Mouse (Mus musculus): ENCODE measurements around the gene Arrdc2. TPM values are rescaled to one million over a fixed set of nuclear protein-coding genes. Genes with fewer than 3 reads are reported as not detected.

The Arrdc2 gene
- polyA plus RNA-seq (2012; rRNA removed), result 26.1 and 49.9 TPM in 2 replicates

DNA sequence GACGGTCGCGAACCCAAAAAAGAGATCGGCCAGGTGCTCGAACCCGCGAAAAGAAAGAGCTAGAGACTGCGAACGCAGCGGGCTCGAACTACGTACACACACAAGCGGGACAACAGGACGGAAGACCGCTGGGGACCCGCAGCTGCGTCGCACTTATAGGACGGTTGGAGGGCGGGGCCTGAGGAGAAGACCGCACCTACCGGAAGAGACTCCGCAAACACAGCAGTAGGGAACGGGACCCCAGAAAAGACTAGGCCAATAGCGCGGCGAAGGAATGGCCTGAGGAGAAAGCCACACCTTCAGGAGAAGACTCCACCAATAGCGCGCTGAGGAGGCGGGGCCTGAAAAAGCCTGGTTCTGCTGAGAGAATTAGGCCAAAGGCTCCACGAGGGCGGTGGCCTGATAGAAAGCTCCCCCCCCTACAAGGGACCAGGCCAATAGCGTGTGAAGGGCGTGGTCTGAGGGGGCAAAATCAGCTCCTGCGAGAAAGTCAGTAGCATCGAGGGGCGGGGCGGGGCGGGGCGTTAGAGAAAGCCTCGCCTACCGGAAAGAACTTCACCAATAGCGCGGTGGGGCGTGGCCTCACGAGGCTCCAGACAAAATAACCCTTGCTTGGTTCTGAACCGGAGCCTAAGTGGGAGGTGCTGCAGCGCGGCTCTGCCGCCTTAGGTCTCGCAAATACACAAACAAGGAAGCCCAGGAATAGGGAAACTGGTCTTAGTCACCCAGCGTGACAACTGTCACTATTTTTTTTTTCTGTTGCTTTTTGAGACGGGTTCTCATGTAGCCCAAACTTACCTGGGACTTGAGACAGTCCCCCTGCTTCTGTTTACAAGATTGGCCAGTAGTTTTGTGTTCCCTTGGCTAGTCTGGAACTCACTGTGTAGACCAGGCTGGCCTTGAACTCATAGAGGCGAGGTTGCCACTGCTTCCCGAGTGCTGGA is at the start of gene Arrdc2:
Arrdc2 (minus strand) TSS at position 313 of the 944 bp plus-strand sequence.
- TF ChIP-seq CTCF (IDR thresholded peaks at IDR 0.05; ENCODE audit: extremely low read depth, insufficient read length, insufficient replicate concordance, low read depth, low read length), result no peak
- TF ChIP-seq POLR2A (IDR thresholded peaks at IDR 0.05; ENCODE audit: low read depth, low read length), result peak; percentile 99
- WGBS, result 1% methylated on average over 55 of the region's 55 CpGs
- H3K27ac ChIP-seq (ENCODE audit: insufficient read depth, low read depth, low read length), result peak within 1 kb of the TSS; percentile 93

DNA sequence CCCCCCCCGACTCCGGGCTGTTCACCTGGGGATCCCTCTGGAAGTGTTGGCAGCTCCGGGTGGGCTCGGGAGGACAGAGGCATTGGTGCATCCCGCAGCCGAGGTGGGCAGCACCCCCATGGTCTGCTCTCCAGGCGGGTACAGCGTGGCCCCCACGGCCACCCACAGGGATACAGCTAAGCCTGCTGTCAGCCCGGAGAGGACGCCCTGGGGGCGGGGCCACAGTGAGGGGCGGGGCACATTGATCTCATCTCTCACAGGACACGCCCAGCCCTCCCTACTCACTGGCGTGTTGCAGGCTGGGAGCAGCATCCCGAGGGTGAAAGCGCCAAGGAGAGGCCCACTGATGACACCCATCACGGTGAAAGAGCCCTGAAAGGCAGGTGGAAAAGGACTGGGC is 48.1 kb upstream of the Arrdc2 start:
- Histone ChIP-seq H3K36me3 (ENCODE audit: control insufficient read depth, insufficient read depth, low read length) (no peaks in the 10 kb centered on the region), H3K4me1 (ENCODE audit: control insufficient read depth, insufficient read depth, insufficient read length, low read length) (peaks cover 12% of the 10 kb centered on the region), H3K4me3 (ENCODE audit: low read depth, low read length) (no peak overlapping the region), H3K27ac (ENCODE audit: insufficient read depth, low read depth, low read length) (no peak overlapping the region), H3K27me3 (ENCODE audit: control insufficient read depth, insufficient read depth, low read length) (peaks cover 10% of the 10 kb centered on the region)
- no peak for TF ChIP-seq POLR2A (IDR thresholded peaks at IDR 0.05; ENCODE audit: low read depth, low read length)
- no peak for TF ChIP-seq CTCF (IDR thresholded peaks at IDR 0.05; ENCODE audit: extremely low read depth, insufficient read length, insufficient replicate concordance, low read depth, low read length)
- WGBS, result 4% methylated on average over 18 of the region's 18 CpGs

More for the DNA sequence above, at the start of gene Arrdc2:
- Histone ChIP-seq H3K27me3 (ENCODE audit: control insufficient read depth, insufficient read depth, low read length) (no peaks in the 10 kb centered on the region), H3K4me1 (ENCODE audit: control insufficient read depth, insufficient read depth, insufficient read length, low read length) (peaks cover 11% of the 10 kb centered on the region), H3K4me3 (ENCODE audit: low read depth, low read length) (peak within 1 kb of the TSS; percentile 72), H3K36me3 (ENCODE audit: control insufficient read depth, insufficient read depth, low read length) (peaks cover 9% of the 10 kb centered on the region; the same call in 1 of the 2 replicates)

DNA sequence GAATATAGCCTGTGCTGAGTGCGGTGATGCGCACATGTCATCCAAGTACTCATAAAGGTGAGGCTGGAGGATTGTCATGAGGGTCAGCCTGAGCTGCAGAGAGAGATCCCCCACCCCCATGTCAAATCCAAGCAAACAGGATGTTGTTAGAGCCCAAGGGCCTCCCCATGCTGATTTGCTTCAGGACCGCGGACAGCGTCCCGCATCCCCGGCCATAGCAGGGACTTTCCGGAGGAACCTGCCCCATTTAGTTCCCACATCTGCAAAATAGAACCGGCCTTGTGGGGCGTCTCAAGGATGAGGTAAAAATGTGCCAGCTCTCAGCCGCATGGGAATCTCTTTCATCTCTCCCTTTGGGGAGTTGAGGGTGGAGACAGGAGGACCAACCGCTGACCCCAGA is 46.1 kb upstream of the Arrdc2 start:
- Histone ChIP-seq H3K36me3 (ENCODE audit: control insufficient read depth, insufficient read depth, low read length) (no peaks in the 10 kb centered on the region), H3K4me1 (ENCODE audit: control insufficient read depth, insufficient read depth, insufficient read length, low read length) (no peaks in the 10 kb centered on the region), H3K27ac (ENCODE audit: insufficient read depth, low read depth, low read length) (no peak overlapping the region), H3K27me3 (ENCODE audit: control insufficient read depth, insufficient read depth, low read length) (no peaks in the 10 kb centered on the region), H3K4me3 (ENCODE audit: low read depth, low read length) (no peak overlapping the region)
- whole genome bisulfite sequencing, result 20% methylated on average over 12 of the region's 12 CpGs
- TF ChIP-seq POLR2A (IDR thresholded peaks at IDR 0.05; ENCODE audit: low read depth, low read length), result no peak
- no peak for TF ChIP-seq CTCF (IDR thresholded peaks at IDR 0.05; ENCODE audit: extremely low read depth, insufficient read length, insufficient replicate concordance, low read depth, low read length)

DNA sequence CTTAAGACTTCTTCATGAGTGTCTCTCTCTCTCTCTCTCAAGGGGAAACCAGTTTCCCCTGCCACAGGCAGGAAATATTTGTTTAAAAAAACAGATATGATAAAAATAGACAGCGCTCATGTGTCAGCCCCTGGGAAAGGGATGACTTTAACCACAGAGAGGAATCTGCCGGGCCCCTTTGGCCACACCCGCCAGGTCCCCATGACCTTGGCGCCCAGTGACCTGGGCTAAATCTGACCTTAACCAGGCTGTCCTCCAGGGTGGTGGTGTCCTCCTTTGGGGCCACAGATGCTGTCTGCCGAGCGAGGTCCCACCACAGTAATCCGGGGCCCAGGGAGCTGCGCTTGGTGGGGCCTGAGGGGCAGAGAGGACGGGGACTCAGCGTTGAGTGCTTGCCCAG is 45.2 kb upstream of the Arrdc2 start:
- no peaks in the 10 kb centered on the region for H3K27me3 ChIP-seq (ENCODE audit: control insufficient read depth, insufficient read depth, low read length)
- TF ChIP-seq POLR2A (IDR thresholded peaks at IDR 0.05; ENCODE audit: low read depth, low read length) (no peak), CTCF (IDR thresholded peaks at IDR 0.05; ENCODE audit: extremely low read depth, insufficient read length, insufficient replicate concordance, low read depth, low read length) (no peak)
- no peak overlapping the region for H3K4me3 ChIP-seq (ENCODE audit: low read depth, low read length)
- H3K36me3 ChIP-seq (ENCODE audit: control insufficient read depth, insufficient read depth, low read length), result no peaks in the 10 kb centered on the region
- no peak overlapping the region for H3K27ac ChIP-seq (ENCODE audit: insufficient read depth, low read depth, low read length)
- WGBS, result 76% methylated on average over 10 of the region's 10 CpGs
- H3K4me1 ChIP-seq (ENCODE audit: control insufficient read depth, insufficient read depth, insufficient read length, low read length), result no peaks in the 10 kb centered on the region

DNA sequence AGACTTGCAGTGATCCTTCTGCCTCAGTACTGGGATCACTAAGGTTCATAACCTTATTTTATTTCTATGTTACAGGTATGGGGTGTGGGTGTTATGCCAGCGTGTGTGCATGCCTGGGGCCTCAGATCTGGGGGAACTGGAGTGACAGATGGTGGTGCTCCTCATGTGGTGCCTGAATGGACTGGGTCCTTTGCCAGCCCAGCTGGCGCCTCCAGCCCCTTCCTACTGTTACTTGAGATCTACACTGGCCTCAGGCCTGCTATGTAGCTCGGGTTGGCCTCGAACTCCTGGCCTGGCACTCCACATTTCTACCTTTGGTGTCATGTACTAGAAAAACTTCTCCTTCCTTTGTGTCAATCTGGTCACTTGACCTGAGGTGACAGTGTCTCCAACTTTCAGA is 44.7 kb upstream of the Arrdc2 start:
- no peaks in the 10 kb centered on the region for H3K4me1 ChIP-seq (ENCODE audit: control insufficient read depth, insufficient read depth, insufficient read length, low read length)
- H3K4me3 ChIP-seq (ENCODE audit: low read depth, low read length), result no peak overlapping the region
- H3K27me3 ChIP-seq (ENCODE audit: control insufficient read depth, insufficient read depth, low read length), result no peaks in the 10 kb centered on the region
- 79% methylated on average over 4 of the region's 4 CpGs for WGBS
- no peak overlapping the region for H3K27ac ChIP-seq (ENCODE audit: insufficient read depth, low read depth, low read length)
- H3K36me3 ChIP-seq (ENCODE audit: control insufficient read depth, insufficient read depth, low read length), result no peaks in the 10 kb centered on the region
- TF ChIP-seq CTCF (IDR thresholded peaks at IDR 0.05; ENCODE audit: extremely low read depth, insufficient read length, insufficient replicate concordance, low read depth, low read length), result no peak

DNA sequence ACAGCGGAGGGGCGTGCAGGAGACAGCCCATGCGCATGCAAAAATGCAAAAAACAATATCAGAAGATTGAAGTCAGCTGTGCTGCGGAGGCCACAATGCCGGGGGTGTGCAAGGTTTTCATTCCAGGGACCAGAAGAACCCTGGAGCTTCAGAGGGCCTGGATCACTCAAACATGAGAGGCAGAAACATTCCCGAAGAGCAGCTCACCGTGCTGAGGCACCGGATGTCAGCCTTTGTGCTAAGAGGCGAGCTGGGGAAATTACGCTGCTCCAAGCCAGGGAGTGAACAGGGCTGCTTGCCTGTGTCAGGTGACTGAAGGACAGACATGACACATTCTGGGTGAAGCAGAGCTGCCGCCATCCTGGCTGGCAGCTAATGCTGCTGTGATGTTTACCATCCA is 41.0 kb upstream of the Arrdc2 start:
- H3K4me1 ChIP-seq (ENCODE audit: control insufficient read depth, insufficient read depth, insufficient read length, low read length), result no peaks in the 10 kb centered on the region
- TF ChIP-seq POLR2A (IDR thresholded peaks at IDR 0.05; ENCODE audit: low read depth, low read length) (no peak), CTCF (IDR thresholded peaks at IDR 0.05; ENCODE audit: extremely low read depth, insufficient read length, insufficient replicate concordance, low read depth, low read length) (no peak)
- no peak overlapping the region for H3K27ac ChIP-seq (ENCODE audit: insufficient read depth, low read depth, low read length)
- no peaks in the 10 kb centered on the region for H3K27me3 ChIP-seq (ENCODE audit: control insufficient read depth, insufficient read depth, low read length)
- no peak overlapping the region for H3K4me3 ChIP-seq (ENCODE audit: low read depth, low read length)
- H3K36me3 ChIP-seq (ENCODE audit: control insufficient read depth, insufficient read depth, low read length), result no peaks in the 10 kb centered on the region
- 31% methylated on average over 11 of the region's 11 CpGs for WGBS

DNA sequence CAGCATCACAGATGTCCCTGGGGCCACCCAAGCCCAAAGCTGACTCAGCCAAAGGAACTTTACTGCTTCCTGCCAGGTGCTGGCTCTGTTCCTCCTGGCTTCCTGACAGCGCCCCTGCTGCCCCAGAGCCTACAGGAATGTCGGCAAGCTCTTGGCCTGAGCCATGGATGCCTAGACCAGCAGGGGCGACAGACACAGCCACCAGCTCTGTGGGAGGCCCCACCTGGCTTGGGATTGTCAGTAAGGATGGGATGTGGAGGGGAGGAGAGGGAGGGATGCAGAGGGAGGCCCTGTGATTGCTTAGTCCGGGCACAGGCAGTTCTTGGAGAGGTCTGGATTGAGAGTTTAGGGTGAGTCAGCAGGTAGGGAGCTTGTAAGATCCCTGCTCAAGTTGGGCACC is 40.6 kb upstream of the Arrdc2 start:
- H3K4me1 ChIP-seq (ENCODE audit: control insufficient read depth, insufficient read depth, insufficient read length, low read length), result no peaks in the 10 kb centered on the region
- no peak overlapping the region for H3K27ac ChIP-seq (ENCODE audit: insufficient read depth, low read depth, low read length)
- H3K4me3 ChIP-seq (ENCODE audit: low read depth, low read length), result no peak overlapping the region
- TF ChIP-seq CTCF (IDR thresholded peaks at IDR 0.05; ENCODE audit: extremely low read depth, insufficient read length, insufficient replicate concordance, low read depth, low read length) (no peak), POLR2A (IDR thresholded peaks at IDR 0.05; ENCODE audit: low read depth, low read length) (no peak)
- WGBS, result 8% methylated on average over 4 of the region's 4 CpGs
- H3K27me3 ChIP-seq (ENCODE audit: control insufficient read depth, insufficient read depth, low read length), result no peaks in the 10 kb centered on the region
- no peaks in the 10 kb centered on the region for H3K36me3 ChIP-seq (ENCODE audit: control insufficient read depth, insufficient read depth, low read length)
